Mouse (Mus musculus) liver, postnatal 0 days (tissue): ENCODE results near the gene Tmem208. TPM values are rescaled to one million over a fixed set of nuclear protein-coding genes. Genes with fewer than 3 reads are reported as not detected.

Source experiments
- ATAC-seq: fragments of 200-750 bp; cut with Nextera tagmentation; 2 replicates; pipeline ENCODE4 v1.8.0; 2017; ENCODE audit warnings: mild to moderate bottlenecking, moderate library complexity
- DNase-seq: peaks from one replicate; pipeline ENCODE4 v3.0.0-alpha.2; 2016
- H3K27ac ChIP-seq: fragments of 300-500 bp; sonication (generic); 2 replicates; pipeline ENCODE4 v1.5.1; 2014; ENCODE audit warnings: antibody characterized with exemption, moderate library complexity, mild to moderate bottlenecking, low read depth
- H3K27me3 ChIP-seq: fragments of 300-500 bp; sonication (generic); 2 replicates; pipeline ENCODE4 v1.6.1; 2014; ENCODE audit warnings: low read length, control low read depth, mixed read lengths; ENCODE audit not compliant: insufficient read depth
- H3K36me3 ChIP-seq: fragments of 300-500 bp; sonication (generic); replicated peaks from 2 replicates; pipeline ENCODE4 v1.6.1; 2014; ENCODE audit warnings: mild to moderate bottlenecking, control low read depth, low read length, moderate library complexity, mixed read lengths; ENCODE audit not compliant: insufficient read depth
- H3K4me1 ChIP-seq: fragments of 300-500 bp; sonication (generic); 2 replicates; pipeline ENCODE4 v1.6.1; 2014; ENCODE audit warnings: antibody characterized with exemption, mild to moderate bottlenecking, control low read depth; ENCODE audit not compliant: insufficient read depth
- H3K4me2 ChIP-seq: fragments of 300-500 bp; sonication (generic); 2 replicates; pipeline ENCODE4 v1.6.1; 2014; ENCODE audit warnings: low read depth, mild to moderate bottlenecking, low read length, moderate library complexity, mixed read lengths
- H3K4me3 ChIP-seq: fragments of 300-500 bp; sonication (generic); 2 replicates; pipeline ENCODE4 v1.5.1; 2014; ENCODE audit warnings: low read depth, low read length
- H3K9ac ChIP-seq: fragments of 300-500 bp; sonication (generic); replicated peaks from 2 replicates; pipeline ENCODE4 v1.6.1; 2014; ENCODE audit warnings: mild to moderate bottlenecking, moderate library complexity
- H3K9me3 ChIP-seq: fragments of 300-500 bp; sonication (generic); 2 replicates; pipeline ENCODE4 v1.6.1; 2016; ENCODE audit warnings: mild to moderate bottlenecking, control low read depth, low read length, mixed read lengths
- CTCF ChIP-seq: sonication (generic); IDR thresholded peaks from 2 replicates; pipeline ENCODE4 v1.5.1; 2016; ENCODE audit warnings: antibody characterized with exemption, low read depth
- EP300 ChIP-seq: IDR thresholded peaks from 2 replicates; pipeline ENCODE4 v1.6.1; 2016; ENCODE audit warnings: antibody characterized with exemption, low read depth, mild to moderate bottlenecking
- WGBS: fragments of 180-500 bp; shearing (Covaris S2); extraction: QIAGEN DNeasy Blood & Tissue Kit; methylation state at CpG from one replicate; pipeline ENCODE4 v1.1.7; 2014; ENCODE audit not compliant: insufficient replicate concordance; 5-methylcytosine and 5-hydroxymethylcytosine counted together
- polyA plus RNA-seq: library from polyadenylated mRNA; unstranded; fragments of >200 nt; fragmentation: Nextera tagmentation; extraction: Ambion mirVana; gene quantifications from 2 replicates; pipeline ENCODE4 v1.2.1, GENCODE M21; 2015

The Tmem208 gene
- polyA plus RNA-seq, 1 experiment from 2014 or later = 75.2 TPM

- no peak overlapping the region for H3K4me2 ChIP-seq
- 89% methylated on average over 12 of the region's 12 CpGs for WGBS
- no peaks in the 10 kb centered on the region for H3K9me3 ChIP-seq
- DNase-seq (no peak), ATAC-seq (no peak)
- no peak overlapping the region for H3K9ac ChIP-seq
- no peaks in the 10 kb centered on the region for H3K27me3 ChIP-seq
- peaks cover 14% of the 10 kb centered on the region for H3K4me1 ChIP-seq
- TF ChIP-seq EP300 (no peak), CTCF (no peak)
- no peak overlapping the region for H3K4me3 ChIP-seq
- H3K27ac ChIP-seq = no peak overlapping the region
- peaks cover 44% of the 10 kb centered on the region for H3K36me3 ChIP-seq
Measured at GRCm38 (mm10) chr8:105330325-105330724, 4.2 kb downstream of the Tmem208 start.

- H3K4me1 ChIP-seq = peaks cover 10% of the 10 kb centered on the region
- WGBS = 88% methylated on average over 22 of the region's 22 CpGs
- H3K27ac ChIP-seq = no peak overlapping the region
- H3K27me3 ChIP-seq = no peaks in the 10 kb centered on the region
- H3K9me3 ChIP-seq = no peaks in the 10 kb centered on the region
- no peak overlapping the region for H3K4me3 ChIP-seq
- H3K36me3 ChIP-seq = peaks cover 48% of the 10 kb centered on the region
- H3K9ac ChIP-seq = no peak overlapping the region
- DNase-seq (no peak), ATAC-seq (no peak)
- TF ChIP-seq CTCF (no peak), EP300 (no peak)
- H3K4me2 ChIP-seq = no peak overlapping the region
Measured at GRCm38 (mm10) chr8:105331469-105331868, 5.3 kb downstream of the Tmem208 start.

- Histone ChIP-seq H3K9me3 (no peaks in the 10 kb centered on the region), H3K9ac (no peak overlapping the region), H3K27ac (no peak overlapping the region), H3K4me3 (no peak overlapping the region), H3K27me3 (no peaks in the 10 kb centered on the region), H3K4me1 (peaks cover 6% of the 10 kb centered on the region), H3K4me2 (no peak overlapping the region), H3K36me3 (peaks cover 48% of the 10 kb centered on the region)
- 95% methylated on average over 9 of the region's 9 CpGs for WGBS
- TF ChIP-seq EP300 (no peak), CTCF (no peak)
- ATAC-seq (no peak), DNase-seq (no peak)
Measured at GRCm38 (mm10) chr8:105331931-105332330, 5.8 kb downstream of the Tmem208 start.

- no peak overlapping the region for H3K9ac ChIP-seq
- no peak overlapping the region for H3K4me2 ChIP-seq
- peaks cover under 1% of the 10 kb centered on the region for H3K4me1 ChIP-seq
- H3K4me3 ChIP-seq = no peak overlapping the region
- no peaks in the 10 kb centered on the region for H3K27me3 ChIP-seq
- no peaks in the 10 kb centered on the region for H3K9me3 ChIP-seq
- no peak for TF ChIP-seq EP300
- no peak for TF ChIP-seq CTCF
- ATAC-seq = no peak
- H3K27ac ChIP-seq = no peak overlapping the region
- 63% methylated on average over 2 of the region's 2 CpGs for WGBS
- H3K36me3 ChIP-seq = peaks cover 48% of the 10 kb centered on the region
- no peak for DNase-seq
Measured at GRCm38 (mm10) chr8:105332523-105332922, 6.4 kb downstream of the Tmem208 start.

GRCm38 (mm10) chr8:105336373-105337130 is 10.4 kb downstream of the Tmem208 start:
- H3K27ac ChIP-seq = no peak overlapping the region
- no peaks in the 10 kb centered on the region for H3K9me3 ChIP-seq
- 86% methylated on average over 31 of the region's 32 CpGs for WGBS
- H3K36me3 ChIP-seq = peaks cover 11% of the 10 kb centered on the region
- no peak for DNase-seq
- peaks cover 13% of the 10 kb centered on the region for H3K4me1 ChIP-seq
- no peak overlapping the region for H3K9ac ChIP-seq
- ATAC-seq = no peak; the same call in 1 of the 2 replicates
- TF ChIP-seq CTCF (no peak), EP300 (no peak)
- no peaks in the 10 kb centered on the region for H3K27me3 ChIP-seq
- H3K4me2 ChIP-seq = no peak overlapping the region
- H3K4me3 ChIP-seq = no peak overlapping the region

- H3K4me2 ChIP-seq = peak overlapping the region; percentile 40; the same call in 1 of the 2 replicates
- TF ChIP-seq CTCF = no peak
- no peak for TF ChIP-seq EP300
- ATAC-seq = 0 out of 2 replicates have a peak, but pooled peaks have one; percentile 16
- peaks cover 13% of the 10 kb centered on the region for H3K4me1 ChIP-seq
- WGBS = 12% methylated on average over 4 of the region's 4 CpGs
- H3K4me3 ChIP-seq = no peak overlapping the region
- H3K9ac ChIP-seq = no peak overlapping the region
- no peaks in the 10 kb centered on the region for H3K9me3 ChIP-seq
- H3K36me3 ChIP-seq = peaks cover 9% of the 10 kb centered on the region
- H3K27ac ChIP-seq = 0 out of 2 replicates have a peak overlapping the region, but pooled peaks have one; percentile 16
- H3K27me3 ChIP-seq = no peaks in the 10 kb centered on the region
- no peak for DNase-seq
Measured at GRCm38 (mm10) chr8:105338992-105339391, 12.8 kb downstream of the Tmem208 start.
